In genomic region chr6:129260034-129260433, GRCm38 (mm10) we compare ENCODE assay signal across 14 mouse cellular contexts. TPM values are rescaled to one million over a fixed set of nuclear protein-coding genes. Genes with fewer than 3 reads are reported as not detected.
A peak's percentile ranks its signal among the peaks of the same experiment; 100 is the strongest.
DNase-seq lines count a peak whose midpoint lies in the region; ATAC-seq and TF ChIP-seq lines count a peak whose summit lies in the region.
"Had no signal": no experiment of that assay in that cellular context is flagged by ENCODE, and none has a peak within 500 bp of the region (broad histone marks: within the 10 kb centered on the region; RNA-seq: fewer than 3 reads in every experiment).

No protein-coding gene starts in this region.

- no peak overlapping the region for H3K4me3 ChIP-seq in kidney, postnatal 0 days (replicated peaks; ENCODE audit: low read depth, low read length)
- H3K4me3 ChIP-seq in MEL (ENCODE audit: control insufficient read depth in 1 of 2, insufficient read depth in 1 of 2, low read depth in 2 of 2, low read length in 2 of 2): no peak overlapping the region
- H3K4me3 ChIP-seq: forebrain, embryonic 15.5 days had no signal

- TF ChIP-seq POLR2A in MEL (IDR thresholded peaks at IDR 0.05; ENCODE audit: control insufficient read depth in 1 of 2, insufficient read depth in 1 of 2, low read depth in 1 of 2, low read length in 2 of 2, poor library complexity in 1 of 2): no peak

- no peak overlapping the region for H3K9ac ChIP-seq in kidney, postnatal 0 days (ENCODE audit: low read depth, low read length)
- no peak overlapping the region for H3K9ac ChIP-seq in MEL (ENCODE audit: control insufficient read depth, low read depth, low read length, poor library complexity, severe bottlenecking)
- H3K9ac ChIP-seq: forebrain, embryonic 15.5 days had no signal

- H3K4me2 ChIP-seq in kidney, postnatal 0 days (ENCODE audit: low read length): no peak overlapping the region
- H3K4me2 ChIP-seq: forebrain, embryonic 15.5 days had no signal

- peak; percentile 40 for DNase-seq in kidney, postnatal 0 days (ENCODE audit: low spot score)
- no peak for DNase-seq in kidney, postnatal 4 days
- DNase-seq in A20 (ENCODE audit: low read depth, low spot score) (peak; percentile 55), MEL (ENCODE audit: low read depth, low spot score) (peak; percentile 54)
- no peak for DNase-seq in testis, postnatal 14 days (ENCODE audit: low spot score)
- no peak for DNase-seq in gastrocnemius, postnatal 10 days
- DNase-seq: adrenal gland, postnatal 14 days; cerebellum, adult 11-12 months; heart, postnatal 36 days; kidney, postnatal 14 days; thymus, postnatal 36 days had no signal

- no peaks in the 10 kb centered on the region for H3K4me1 ChIP-seq in kidney, postnatal 0 days (replicated peaks; ENCODE audit: insufficient read depth, low read length)
- H3K4me1 ChIP-seq in MEL (ENCODE audit: control insufficient read depth in 1 of 2, insufficient read depth in 2 of 2, low read length in 2 of 2): peaks cover 0 to 6% of the 10 kb centered on the region in 2 experiments; a peak in 1 of 4 replicates
- H3K4me1 ChIP-seq: forebrain, embryonic 15.5 days had no signal

- no peaks in the 10 kb centered on the region for H3K9me3 ChIP-seq in kidney, postnatal 0 days (replicated peaks; ENCODE audit: low read length)
- no peaks in the 10 kb centered on the region for H3K9me3 ChIP-seq in MEL (replicated peaks; ENCODE audit: insufficient read depth, low read length)
- H3K9me3 ChIP-seq: forebrain, embryonic 15.5 days had no signal

- H3K27me3 ChIP-seq in kidney, postnatal 0 days (ENCODE audit: insufficient read depth, low read length): no peaks in the 10 kb centered on the region
- no peaks in the 10 kb centered on the region for H3K27me3 ChIP-seq in MEL (ENCODE audit: control insufficient read depth in 1 of 2, insufficient read depth in 2 of 2, low read length in 2 of 2)
- H3K27me3 ChIP-seq: forebrain, embryonic 15.5 days had no signal

- peak; percentile 70 for TF ChIP-seq CTCF in kidney, postnatal 0 days (IDR thresholded peaks at IDR 0.05; ENCODE audit: low read depth)
- TF ChIP-seq CTCF in MEL (IDR thresholded peaks at IDR 0.05 in 2 of 3, conservative IDR thresholded peaks at IDR 0.05 in 1 of 3; ENCODE audit: control insufficient read depth in 1 of 3, insufficient read depth in 1 of 3, low read depth in 2 of 3, low read length in 3 of 3, poor library complexity in 1 of 3, severe bottlenecking in 1 of 3): peak in 2 of 3 experiments; percentile 69 to 89; a peak in 4 of 6 replicates

- H3K27ac ChIP-seq in kidney, postnatal 0 days: no peak overlapping the region
- H3K27ac ChIP-seq in MEL (ENCODE audit: control insufficient read depth, low read depth, low read length): no peak overlapping the region
- H3K27ac ChIP-seq: forebrain, embryonic 15.5 days; macrophage had no signal

- no peaks in the 10 kb centered on the region for H3K36me3 ChIP-seq in kidney, postnatal 0 days (ENCODE audit: insufficient read depth, low read length)
- H3K36me3 ChIP-seq in MEL (ENCODE audit: control insufficient read depth in 1 of 2, insufficient read depth in 2 of 2, low read length in 2 of 2): peaks cover 0 to 2% of the 10 kb centered on the region in 2 experiments; a peak in 1 of 4 replicates
- H3K36me3 ChIP-seq: forebrain, embryonic 15.5 days had no signal

- no peak for ATAC-seq in kidney, postnatal 0 days (replicated peaks; ENCODE audit: low FRiP score, low read depth)
- peak; percentile 79 for ATAC-seq in megakaryocyte progenitor cell, adult 5-6 weeks (replicated peaks; ENCODE audit: poor library complexity)
- ATAC-seq: forebrain, embryonic 15.5 days had no signal

- TF ChIP-seq RAD21 in MEL (IDR thresholded peaks at IDR 0.05; ENCODE audit: low read depth, low read length): peak; percentile 87

- no peak for TF ChIP-seq EP300 in MEL (IDR thresholded peaks at IDR 0.05; ENCODE audit: low read depth in 1 of 2, low read length in 2 of 2)

- no peaks in the 10 kb centered on the region for H3K79me2 ChIP-seq in MEL (ENCODE audit: control insufficient read depth, insufficient read depth, low read length, poor library complexity)

TF ChIP-seq in MEL, 35 proteins besides CTCF, POLR2A, EP300 and RAD21:
- TF ChIP-seq MAZ (IDR thresholded peaks at IDR 0.05; ENCODE audit: low read depth, low read length) (no peak), SMC3 (IDR thresholded peaks at IDR 0.05; ENCODE audit: low read depth, low read length) (peak; percentile 98), ZC3H11A (IDR thresholded peaks at IDR 0.05; ENCODE audit: low read depth, low read length) (peak; percentile 88)

RNA-seq across cellular contexts. Expression of gene Cd69, which starts 15.2 kb away (rescaled TPM):
- not detected in 2 replicates for polyA plus RNA-seq in kidney, postnatal 0 days (2015; fragmentation: Nextera tagmentation; extraction: Ambion mirVana)
- total RNA-seq in MEL (2012; rRNA removed): 0.26 TPM in 1 of 2 replicates, not detected in the other
- not detected for polyA plus RNA-seq in MEL (2012; ENCODE audit: insufficient read depth in 1 of 2, insufficient read length in 2 of 2, low read depth in 1 of 2, low replicate concordance in 2 of 2, missing spikeins in 1 of 2)
- 128 and 146 TPM in 2 replicates for total RNA-seq in megakaryocyte progenitor cell, adult 5-6 weeks (2015)
- 109 and 150 TPM in 2 replicates for total RNA-seq in megakaryocyte progenitor cell, adult 5-6 weeks (2017)
- total RNA-seq in gastrocnemius, postnatal 10 days (2021): under 1 TPM; 0.16 to 0.23 TPM
- polyA plus RNA-seq: forebrain, embryonic 15.5 days had no signal

Comparison
In these comparisons a context has a peak if more than half of its experiments do, and no peak if none do; other contexts are left out.
1. DNase-seq: peak in kidney, postnatal 0 days (single experiment), A20 (single experiment) and MEL (single experiment); none in kidney, postnatal 4 days (0 of 2), testis, postnatal 14 days (single experiment) and gastrocnemius, postnatal 10 days (single experiment).
2. RNA of gene Cd69, which starts 15.2 kb away (total RNA-seq): 109 to 150 TPM in megakaryocyte progenitor cell, adult 5-6 weeks; 0.16 to 0.23 TPM in gastrocnemius, postnatal 10 days and 0.26 TPM in MEL; every median in the first group is over 10 times any median in the second.